Mouse (Mus musculus) lung, postnatal 0 days (tissue): ENCODE measurements around the gene Cd22.

ENCODE experiments used
- CTCF ChIP-seq: IDR thresholded peaks from 2 replicates; pipeline ENCODE4 v1.5.1; 2016; ENCODE audit warnings: antibody characterized with exemption, mild to moderate bottlenecking
- EP300 ChIP-seq: IDR thresholded peaks from 2 replicates; pipeline ENCODE4 v1.6.1; 2016; ENCODE audit warnings: antibody characterized with exemption, mild to moderate bottlenecking, control low read depth

- TF ChIP-seq CTCF (no peak), EP300 (no peak)
Measured at GRCm38 (mm10) chr7:30890681-30891080, 10.5 kb upstream of the Cd22 start.
